Mouse (Mus musculus): ENCODE results near the gene Gnb5. TPM values are rescaled to one million over a fixed set of nuclear protein-coding genes. Genes with fewer than 3 reads are reported as not detected.

Gene Gnb5
- polyA plus RNA-seq, 1 experiment from 2014 or later: 113 TPM

DNA sequence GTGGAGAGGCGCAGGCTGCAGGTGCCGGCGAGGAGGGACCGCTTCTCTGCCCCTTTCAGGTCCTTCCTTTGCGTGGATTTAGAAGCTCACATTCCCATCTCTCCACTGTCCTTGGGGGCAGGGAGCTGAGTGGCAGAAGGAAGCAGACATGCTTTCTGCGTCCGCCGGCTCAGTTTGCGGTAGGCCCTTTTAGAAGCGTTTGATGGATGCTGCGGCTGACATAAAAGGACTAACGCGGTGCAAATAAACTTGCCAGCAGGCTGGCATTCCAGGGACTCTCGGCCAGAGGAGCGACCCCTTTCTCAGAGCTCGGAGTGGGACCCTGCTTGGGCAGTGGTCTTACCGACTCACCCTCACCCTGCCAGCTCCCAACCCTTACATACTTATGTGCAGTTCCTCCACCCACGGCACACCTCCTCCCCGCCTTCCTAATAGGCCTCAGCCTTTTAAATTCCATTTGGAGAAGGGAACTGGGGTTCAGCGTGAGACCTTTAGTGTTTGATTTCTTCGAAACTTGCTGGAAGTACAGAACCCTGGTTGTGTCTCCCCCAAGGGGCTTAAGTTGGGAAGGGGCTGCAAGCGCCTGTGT lies 8.5 kb downstream of the Gnb5 start:
- peak overlapping the region; percentile 82 for H3K4me2 ChIP-seq (ENCODE audit: low read depth, low read length)
- H3K27me3 ChIP-seq (ENCODE audit: control insufficient read depth, insufficient read depth, low read length): no peaks in the 10 kb centered on the region
- H3K27ac ChIP-seq (ENCODE audit: low read depth, low read length): peak overlapping the region; percentile 91
- ATAC-seq (ENCODE audit: low read depth): peak; percentile 22
- H3K36me3 ChIP-seq (ENCODE audit: control insufficient read depth, insufficient read depth, low read length): no peaks in the 10 kb centered on the region
- peaks cover 15% of the 10 kb centered on the region; the same call in 1 of the 2 replicates for H3K4me1 ChIP-seq (ENCODE audit: control insufficient read depth, insufficient read depth, low read length)
- peak overlapping the region; percentile 61 for H3K9ac ChIP-seq (replicated peaks; ENCODE audit: low read depth, low read length)
- H3K4me3 ChIP-seq (ENCODE audit: low read depth, low read length): peak overlapping the region; percentile 48
- WGBS: 2% methylated on average over 22 of the region's 22 CpGs
- H3K9me3 ChIP-seq (ENCODE audit: control insufficient read depth, low read length): no peaks in the 10 kb centered on the region

DNA sequence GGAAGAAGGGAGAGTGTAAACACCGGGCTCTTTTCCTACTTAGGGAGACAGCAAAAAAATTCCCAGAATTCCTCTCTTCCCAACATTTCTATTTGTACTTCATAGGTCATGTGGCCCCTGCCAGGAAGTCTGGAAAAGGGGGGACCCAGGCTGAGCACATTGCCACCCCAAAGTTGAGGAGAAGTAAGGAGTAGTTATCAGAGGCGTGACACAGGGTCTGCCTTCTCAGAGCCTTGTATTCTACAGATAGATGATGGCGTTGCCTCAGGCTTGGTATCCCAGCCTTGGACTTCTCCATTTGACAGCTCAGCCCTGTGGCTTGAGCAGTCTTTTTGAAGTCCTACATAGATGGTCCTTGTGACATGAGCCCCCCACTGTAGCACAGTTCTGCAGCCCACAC lies 9.2 kb downstream of the Gnb5 start:
- peaks cover 15% of the 10 kb centered on the region; the same call in 1 of the 2 replicates for H3K4me1 ChIP-seq (ENCODE audit: control insufficient read depth, insufficient read depth, low read length)
- no peak overlapping the region for H3K27ac ChIP-seq (ENCODE audit: low read depth, low read length)
- peak overlapping the region; percentile 61; the same call in 1 of the 2 replicates for H3K9ac ChIP-seq (replicated peaks; ENCODE audit: low read depth, low read length)
- peak overlapping the region; percentile 48 for H3K4me3 ChIP-seq (ENCODE audit: low read depth, low read length)
- H3K36me3 ChIP-seq (ENCODE audit: control insufficient read depth, insufficient read depth, low read length): no peaks in the 10 kb centered on the region
- H3K27me3 ChIP-seq (ENCODE audit: control insufficient read depth, insufficient read depth, low read length): no peaks in the 10 kb centered on the region
- ATAC-seq (ENCODE audit: low read depth): no peak
- peak overlapping the region; percentile 82 for H3K4me2 ChIP-seq (ENCODE audit: low read depth, low read length)
- no peaks in the 10 kb centered on the region for H3K9me3 ChIP-seq (ENCODE audit: control insufficient read depth, low read length)
- WGBS: 66% methylated on average over 3 of the region's 3 CpGs

DNA sequence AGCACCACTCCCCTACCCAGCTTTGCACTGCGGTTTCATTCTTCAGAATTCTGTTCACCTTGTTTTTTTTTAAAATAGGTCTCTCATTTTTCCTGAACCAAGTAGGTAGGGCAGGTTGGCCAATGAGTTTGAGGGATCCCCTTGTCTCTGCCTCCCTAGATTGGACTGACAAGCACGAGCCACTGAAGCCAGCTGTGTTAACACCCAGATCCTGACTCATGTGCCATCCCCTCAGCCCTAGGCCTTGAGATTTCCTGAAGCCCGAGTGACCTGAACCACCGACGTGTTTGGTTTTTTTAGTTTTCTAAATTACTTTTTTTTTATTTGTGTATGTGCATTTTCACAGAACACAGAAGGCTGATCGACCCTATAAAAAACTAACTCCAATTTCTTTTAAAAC lies 10.7 kb downstream of the Gnb5 start:
- Histone ChIP-seq H3K4me1 (ENCODE audit: control insufficient read depth, insufficient read depth, low read length) (peaks cover 15% of the 10 kb centered on the region; the same call in 1 of the 2 replicates), H3K4me2 (ENCODE audit: low read depth, low read length) (no peak overlapping the region), H3K27ac (ENCODE audit: low read depth, low read length) (no peak overlapping the region), H3K4me3 (ENCODE audit: low read depth, low read length) (no peak overlapping the region), H3K9me3 (ENCODE audit: control insufficient read depth, low read length) (no peaks in the 10 kb centered on the region), H3K9ac (replicated peaks; ENCODE audit: low read depth, low read length) (no peak overlapping the region), H3K27me3 (ENCODE audit: control insufficient read depth, insufficient read depth, low read length) (no peaks in the 10 kb centered on the region), H3K36me3 (ENCODE audit: control insufficient read depth, insufficient read depth, low read length) (no peaks in the 10 kb centered on the region)
- WGBS: 96% methylated on average over 6 of the region's 6 CpGs
- ATAC-seq (ENCODE audit: low read depth): no peak

DNA sequence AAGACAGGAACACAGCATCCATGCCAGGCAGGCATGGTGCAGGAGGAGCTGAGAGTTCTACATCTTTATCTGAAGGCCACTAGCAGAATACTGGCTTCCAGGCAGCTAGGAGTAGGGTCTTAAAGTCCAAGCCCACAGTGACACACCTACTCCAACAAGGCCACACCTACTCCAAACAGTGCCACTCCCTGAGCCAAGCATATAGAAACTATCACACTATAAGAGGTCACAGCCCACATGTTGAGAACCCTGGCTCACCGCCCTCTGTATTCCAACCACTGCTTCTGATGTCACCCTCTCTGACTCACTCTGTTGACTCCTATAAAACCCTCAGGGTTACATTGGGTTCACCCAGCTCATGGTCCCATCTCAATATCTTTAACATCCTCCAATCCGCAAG lies 12.1 kb downstream of the Gnb5 start:
- H3K4me2 ChIP-seq (ENCODE audit: low read depth, low read length): no peak overlapping the region
- no peak for ATAC-seq (ENCODE audit: low read depth)
- H3K4me3 ChIP-seq (ENCODE audit: low read depth, low read length): no peak overlapping the region
- no peaks in the 10 kb centered on the region for H3K27me3 ChIP-seq (ENCODE audit: control insufficient read depth, insufficient read depth, low read length)
- H3K27ac ChIP-seq (ENCODE audit: low read depth, low read length): no peak overlapping the region
- H3K4me1 ChIP-seq (ENCODE audit: control insufficient read depth, insufficient read depth, low read length): peaks cover 15% of the 10 kb centered on the region; the same call in 1 of the 2 replicates
- no peak overlapping the region for H3K9ac ChIP-seq (replicated peaks; ENCODE audit: low read depth, low read length)
- WGBS: 98% methylated on average over 2 of the region's 2 CpGs
- H3K9me3 ChIP-seq (ENCODE audit: control insufficient read depth, low read length): no peaks in the 10 kb centered on the region
- H3K36me3 ChIP-seq (ENCODE audit: control insufficient read depth, insufficient read depth, low read length): no peaks in the 10 kb centered on the region

DNA sequence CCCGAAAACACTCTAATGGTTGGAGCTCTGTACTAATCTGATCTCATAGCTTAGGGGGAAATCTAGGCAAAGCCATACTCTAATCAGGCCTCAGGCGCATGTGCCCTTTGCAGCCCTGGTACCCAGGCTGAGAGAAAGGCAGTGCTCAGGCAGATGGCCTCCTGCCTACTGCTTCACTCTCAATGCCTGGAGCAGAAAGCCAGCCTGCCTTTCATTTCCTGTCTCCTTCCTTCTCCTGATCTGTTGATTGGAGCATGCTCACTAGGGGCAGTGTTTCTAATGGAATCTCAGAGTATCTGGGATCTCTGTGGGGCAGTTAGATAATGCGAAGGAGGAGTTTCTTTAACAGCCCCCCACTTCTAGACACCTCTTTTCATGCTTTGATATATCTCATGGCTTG lies 13.3 kb downstream of the Gnb5 start:
- peaks cover 11% of the 10 kb centered on the region; the same call in 1 of the 2 replicates for H3K4me1 ChIP-seq (ENCODE audit: control insufficient read depth, insufficient read depth, low read length)
- no peaks in the 10 kb centered on the region for H3K27me3 ChIP-seq (ENCODE audit: control insufficient read depth, insufficient read depth, low read length)
- no peak overlapping the region for H3K4me2 ChIP-seq (ENCODE audit: low read depth, low read length)
- H3K9me3 ChIP-seq (ENCODE audit: control insufficient read depth, low read length): no peaks in the 10 kb centered on the region
- H3K9ac ChIP-seq (replicated peaks; ENCODE audit: low read depth, low read length): no peak overlapping the region
- no peak overlapping the region for H3K27ac ChIP-seq (ENCODE audit: low read depth, low read length)
- 89% methylated on average over 3 of the region's 3 CpGs for whole genome bisulfite sequencing
- no peaks in the 10 kb centered on the region for H3K36me3 ChIP-seq (ENCODE audit: control insufficient read depth, insufficient read depth, low read length)
- ATAC-seq (ENCODE audit: low read depth): no peak
- H3K4me3 ChIP-seq (ENCODE audit: low read depth, low read length): no peak overlapping the region

DNA sequence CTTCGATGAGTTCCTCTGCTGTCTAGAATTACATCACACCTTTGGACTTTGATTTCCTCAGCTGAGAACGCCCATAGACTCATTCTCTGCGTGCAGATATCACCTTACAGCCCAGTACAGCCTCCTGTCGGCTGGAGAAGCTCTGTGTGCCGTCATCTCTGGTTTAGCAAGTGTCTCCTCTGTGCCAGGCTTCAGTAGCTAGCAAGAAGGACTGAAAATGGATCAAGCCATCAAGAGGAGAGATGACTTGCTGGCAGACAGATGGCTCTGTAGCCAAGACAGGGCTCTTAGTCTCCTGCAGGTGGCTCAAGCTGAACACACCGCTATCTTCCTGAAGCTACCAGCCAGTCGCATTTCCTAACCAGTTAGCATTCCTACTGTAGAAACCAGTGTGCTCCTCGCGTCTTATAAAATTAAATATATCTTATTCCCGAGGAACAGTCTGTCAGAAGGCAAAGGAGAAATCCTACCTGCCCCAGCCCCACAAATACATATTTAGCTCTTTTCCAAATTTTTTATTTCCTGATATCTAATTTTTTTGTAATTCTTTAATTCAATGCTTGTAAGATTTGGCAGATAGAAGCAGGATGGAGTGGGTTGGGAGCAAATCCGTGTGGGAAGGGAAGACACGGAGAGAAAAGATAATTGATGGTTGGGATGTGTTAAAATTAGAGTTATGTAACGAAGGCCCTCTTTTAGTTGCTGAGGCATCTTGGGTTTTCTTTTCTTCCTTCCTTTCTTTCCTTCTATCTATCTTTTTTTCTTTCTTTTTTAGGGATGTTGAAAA lies 16.2 kb downstream of the Gnb5 start:
- 85% methylated on average over 13 of the region's 13 CpGs for WGBS
- Histone ChIP-seq H3K27ac (ENCODE audit: low read depth, low read length) (no peak overlapping the region), H3K9ac (replicated peaks; ENCODE audit: low read depth, low read length) (no peak overlapping the region)

DNA sequence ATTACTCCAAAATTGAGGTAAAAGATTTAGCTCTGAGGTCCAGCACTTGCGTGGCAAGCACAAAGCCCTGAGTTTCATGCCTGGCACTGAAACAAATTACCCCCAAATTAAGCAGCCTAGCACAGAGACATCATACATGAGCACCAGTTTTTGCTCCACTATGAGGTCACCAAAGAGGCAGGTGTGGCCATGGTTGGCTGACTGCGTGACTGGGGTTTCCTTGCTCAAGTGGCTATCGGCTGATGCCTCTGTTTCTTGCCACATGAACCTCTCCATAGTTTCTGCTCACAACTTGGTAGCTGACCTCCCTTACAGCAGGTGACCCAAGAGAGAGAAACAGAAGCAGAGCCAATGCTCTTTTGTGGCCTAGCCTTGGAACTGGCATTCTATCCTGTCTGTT lies 22.0 kb downstream of the Gnb5 start:
- 93% methylated on average over 3 of the region's 3 CpGs for WGBS
- Histone ChIP-seq H3K4me3 (ENCODE audit: low read depth, low read length) (no peak overlapping the region), H3K9ac (replicated peaks; ENCODE audit: low read depth, low read length) (no peak overlapping the region), H3K27me3 (ENCODE audit: control insufficient read depth, insufficient read depth, low read length) (no peaks in the 10 kb centered on the region), H3K4me2 (ENCODE audit: low read depth, low read length) (no peak overlapping the region), H3K4me1 (ENCODE audit: control insufficient read depth, insufficient read depth, low read length) (no peaks in the 10 kb centered on the region), H3K36me3 (ENCODE audit: control insufficient read depth, insufficient read depth, low read length) (peaks cover 28% of the 10 kb centered on the region), H3K27ac (ENCODE audit: low read depth, low read length) (no peak overlapping the region), H3K9me3 (ENCODE audit: control insufficient read depth, low read length) (no peaks in the 10 kb centered on the region)
- ATAC-seq (ENCODE audit: low read depth): no peak

More for the DNA sequence above, 16.2 kb downstream of the Gnb5 start:
- no peaks in the 10 kb centered on the region for H3K4me1 ChIP-seq (ENCODE audit: control insufficient read depth, insufficient read depth, low read length)
- H3K4me2 ChIP-seq (ENCODE audit: low read depth, low read length): no peak overlapping the region
- no peak overlapping the region for H3K4me3 ChIP-seq (ENCODE audit: low read depth, low read length)
- no peaks in the 10 kb centered on the region for H3K27me3 ChIP-seq (ENCODE audit: control insufficient read depth, insufficient read depth, low read length)
- peaks cover 11% of the 10 kb centered on the region for H3K36me3 ChIP-seq (ENCODE audit: control insufficient read depth, insufficient read depth, low read length)
- ATAC-seq (ENCODE audit: low read depth): no peak
- no peaks in the 10 kb centered on the region for H3K9me3 ChIP-seq (ENCODE audit: control insufficient read depth, low read length)

DNA sequence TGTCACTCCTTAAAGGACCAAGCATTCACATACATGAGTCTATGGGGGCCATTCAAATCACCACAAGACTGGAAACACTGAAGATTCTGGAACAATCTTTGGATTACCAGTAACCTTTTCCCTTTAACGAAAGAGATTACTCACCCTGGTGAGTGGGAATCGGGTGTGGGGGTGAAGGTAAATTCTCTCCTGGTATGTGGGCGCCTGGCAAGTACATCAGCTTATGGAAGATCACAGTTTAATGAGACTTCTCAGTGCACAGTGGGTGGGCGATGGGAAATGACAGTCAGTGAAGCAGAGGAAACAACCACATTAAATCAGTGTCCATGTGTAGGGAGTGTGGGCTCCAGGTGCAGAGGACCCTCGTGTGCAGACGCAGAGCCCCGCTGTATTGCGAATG lies 24.7 kb downstream of the Gnb5 start:
- Histone ChIP-seq H3K9me3 (ENCODE audit: control insufficient read depth, low read length) (no peaks in the 10 kb centered on the region), H3K4me2 (ENCODE audit: low read depth, low read length) (no peak overlapping the region), H3K36me3 (ENCODE audit: control insufficient read depth, insufficient read depth, low read length) (peaks cover 37% of the 10 kb centered on the region), H3K27ac (ENCODE audit: low read depth, low read length) (no peak overlapping the region), H3K4me1 (ENCODE audit: control insufficient read depth, insufficient read depth, low read length) (no peaks in the 10 kb centered on the region), H3K4me3 (ENCODE audit: low read depth, low read length) (no peak overlapping the region), H3K9ac (replicated peaks; ENCODE audit: low read depth, low read length) (no peak overlapping the region), H3K27me3 (ENCODE audit: control insufficient read depth, insufficient read depth, low read length) (no peaks in the 10 kb centered on the region)
- WGBS: 73% methylated on average over 8 of the region's 8 CpGs
- ATAC-seq (ENCODE audit: low read depth): no peak

DNA sequence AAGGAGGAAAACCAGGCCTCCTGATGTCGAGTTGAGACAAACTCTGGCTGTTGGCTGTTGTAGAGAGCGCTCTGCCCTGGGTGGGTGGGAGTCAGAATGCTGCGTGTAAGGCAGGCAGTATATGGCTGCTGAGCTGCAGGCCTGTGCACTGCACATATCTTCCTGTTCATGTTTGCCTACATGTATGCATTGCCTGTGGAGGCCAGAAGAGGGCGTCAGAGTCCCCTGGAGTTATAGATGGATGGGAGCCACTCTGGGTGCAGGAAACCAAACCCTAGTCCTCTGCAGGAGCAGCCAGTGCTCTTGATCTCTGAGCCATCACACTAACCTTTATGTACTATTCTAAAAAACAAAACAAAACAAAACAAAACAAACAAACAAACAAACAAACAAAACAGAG lies 28.4 kb downstream of the Gnb5 start:
- Histone ChIP-seq H3K9me3 (ENCODE audit: control insufficient read depth, low read length) (no peaks in the 10 kb centered on the region), H3K4me2 (ENCODE audit: low read depth, low read length) (no peak overlapping the region), H3K9ac (replicated peaks; ENCODE audit: low read depth, low read length) (no peak overlapping the region), H3K36me3 (ENCODE audit: control insufficient read depth, insufficient read depth, low read length) (peaks cover 62% of the 10 kb centered on the region), H3K27me3 (ENCODE audit: control insufficient read depth, insufficient read depth, low read length) (no peaks in the 10 kb centered on the region), H3K27ac (ENCODE audit: low read depth, low read length) (no peak overlapping the region), H3K4me3 (ENCODE audit: low read depth, low read length) (no peak overlapping the region), H3K4me1 (ENCODE audit: control insufficient read depth, insufficient read depth, low read length) (no peaks in the 10 kb centered on the region)
- WGBS: 85% methylated on average over 4 of the region's 4 CpGs
- no peak for ATAC-seq (ENCODE audit: low read depth)

All from neural tube, embryonic 14.5 days (tissue).